10 mouse cellular contexts compared by ENCODE assay signal in genomic region chr4:141429847-141430246, GRCm38 (mm10). TPM values are rescaled to one million over a fixed set of nuclear protein-coding genes. Genes with fewer than 3 reads are reported as not detected.
A peak's percentile ranks its signal among the peaks of the same experiment; 100 is the strongest.
DNase-seq lines count a peak whose midpoint lies in the region; ATAC-seq lines count a peak whose summit lies in the region.
"Had no signal": no experiment of that assay in that cellular context is flagged by ENCODE, and none has a peak within 500 bp of the region (broad histone marks: within the 10 kb centered on the region; RNA-seq: fewer than 3 reads in every experiment).

No protein-coding gene starts in this region.

- H3K4me1 ChIP-seq in forebrain, embryonic 16.5 days (replicated peaks; ENCODE audit: control insufficient read depth, insufficient read depth, low read length), result peaks cover 12% of the 10 kb centered on the region

- H3K27ac ChIP-seq in forebrain, embryonic 16.5 days (ENCODE audit: low read length), result no peak overlapping the region
- H3K27ac ChIP-seq: neural tube, embryonic 12.5 days had no signal

- ATAC-seq in forebrain, embryonic 16.5 days, result no peak

- no peaks in the 10 kb centered on the region for H3K27me3 ChIP-seq in forebrain, embryonic 16.5 days (replicated peaks; ENCODE audit: control insufficient read depth, insufficient read depth, low read length)

- H3K9me3 ChIP-seq in forebrain, embryonic 16.5 days (ENCODE audit: control insufficient read depth, low read length), result no peaks in the 10 kb centered on the region
- H3K9me3 ChIP-seq: neural tube, embryonic 12.5 days had no signal

- no peak overlapping the region for H3K4me3 ChIP-seq in forebrain, embryonic 16.5 days (replicated peaks; ENCODE audit: low read length)
- H3K4me3 ChIP-seq: neural tube, embryonic 12.5 days had no signal

- H3K36me3 ChIP-seq in forebrain, embryonic 16.5 days (ENCODE audit: control insufficient read depth, insufficient read depth), result no peaks in the 10 kb centered on the region
- H3K36me3 ChIP-seq: neural tube, embryonic 12.5 days had no signal

- peak; percentile 59 to 73 for DNase-seq in adrenal gland, adult (ENCODE audit: inconsistent age in 2 of 2, low spot score in 1 of 2)
- DNase-seq in adrenal gland, postnatal 4 days (ENCODE audit: low spot score in 2 of 2), result no peak
- DNase-seq in layer of hippocampus, postnatal 10 days (ENCODE audit: low spot score in 2 of 2), result peak; percentile 34 to 39
- DNase-seq in layer of hippocampus, adult 9-10 months (ENCODE audit: low spot score), result no peak
- DNase-seq in adrenal gland, postnatal 25 days, result peak; percentile 61
- DNase-seq in kidney, postnatal 14 days, result peak; percentile 68
- DNase-seq in frontal cortex, postnatal 14 days (ENCODE audit: low spot score in 2 of 2), result no peak

- no peak overlapping the region for H3K9ac ChIP-seq in forebrain, embryonic 16.5 days (replicated peaks; ENCODE audit: low read depth, low read length)
- H3K9ac ChIP-seq: neural tube, embryonic 12.5 days had no signal

- H3K4me2 ChIP-seq in forebrain, embryonic 16.5 days (ENCODE audit: low read length), result no peak overlapping the region
- H3K4me2 ChIP-seq: neural tube, embryonic 12.5 days had no signal

- 51% methylated on average over 9 of the region's 9 CpGs for WGBS in forebrain, embryonic 16.5 days

RNA-seq across cellular contexts. Expression of gene Srarp, which starts 6.1 kb away (rescaled TPM):
- not detected for total RNA-seq in adrenal gland, postnatal 4 days (2021)
- total RNA-seq in layer of hippocampus, postnatal 10 days (2021), result 1 to 10 TPM; 2.9 to 3.4 TPM
- not detected in 2 replicates for total RNA-seq in adrenal gland, postnatal 25 days (2021)
- polyA plus RNA-seq in forebrain, embryonic 16.5 days (2015; fragmentation: Nextera tagmentation; extraction: Ambion mirVana), result not detected in 2 replicates
- total RNA-seq: common myeloid progenitor, adult 5-6 weeks had no signal
- polyA plus RNA-seq: neural tube, embryonic 12.5 days had no signal

RNA-seq across cellular contexts. Expression of gene Hspb7, which starts 9.3 kb away (rescaled TPM):
- 1 to 10 TPM; 2.9 to 9.6 TPM for total RNA-seq in adrenal gland, postnatal 4 days (2021)
- under 1 TPM; 0.11 to 0.16 TPM for total RNA-seq in layer of hippocampus, postnatal 10 days (2021)
- 0.33 TPM in 1 of 2 replicates, not detected in the other for total RNA-seq in adrenal gland, postnatal 25 days (2021)
- not detected in 2 replicates for polyA plus RNA-seq in forebrain, embryonic 16.5 days (2015; fragmentation: Nextera tagmentation; extraction: Ambion mirVana)
- total RNA-seq: common myeloid progenitor, adult 5-6 weeks had no signal
- polyA plus RNA-seq: neural tube, embryonic 12.5 days had no signal

RNA-seq across cellular contexts. Expression of gene Clcnkb, which starts 14.0 kb away (rescaled TPM):
- 10 to 100 TPM in 1 of 2 experiments, 1 to 10 TPM in 1; 1.0 to 24.8 TPM for total RNA-seq in adrenal gland, postnatal 4 days (2021)
- total RNA-seq in layer of hippocampus, postnatal 10 days (2021), result not detected
- total RNA-seq in adrenal gland, postnatal 25 days (2021), result not detected in 2 replicates
- 0.10 TPM in 1 of 2 replicates, not detected in the other for polyA plus RNA-seq in forebrain, embryonic 16.5 days (2015; fragmentation: Nextera tagmentation; extraction: Ambion mirVana)
- total RNA-seq: common myeloid progenitor, adult 5-6 weeks had no signal
- polyA plus RNA-seq: neural tube, embryonic 12.5 days had no signal

RNA-seq across cellular contexts. Expression of gene Zbtb17, which starts 14.6 kb away (rescaled TPM):
- 10 to 100 TPM; 21.6 to 24.9 TPM for total RNA-seq in adrenal gland, postnatal 4 days (2021)
- 10 to 100 TPM; 24.2 to 27.4 TPM for total RNA-seq in layer of hippocampus, postnatal 10 days (2021)
- total RNA-seq in adrenal gland, postnatal 25 days (2021), result 18.6 and 19.6 TPM in 2 replicates
- 62.0 and 64.2 TPM in 2 replicates for polyA plus RNA-seq in forebrain, embryonic 16.5 days (2015; fragmentation: Nextera tagmentation; extraction: Ambion mirVana)

RNA-seq across cellular contexts. Expression of gene Clcnka, which starts 31.3 kb away (rescaled TPM):
- total RNA-seq in adrenal gland, postnatal 4 days (2021), result 1 to 10 TPM in 1 of 2 experiments, not detected in 1; 2.3 TPM
- total RNA-seq in layer of hippocampus, postnatal 10 days (2021), result not detected
- not detected in 2 replicates for total RNA-seq in adrenal gland, postnatal 25 days (2021)
- polyA plus RNA-seq in forebrain, embryonic 16.5 days (2015; fragmentation: Nextera tagmentation; extraction: Ambion mirVana), result not detected in 2 replicates
- total RNA-seq: common myeloid progenitor, adult 5-6 weeks had no signal
- polyA plus RNA-seq: neural tube, embryonic 12.5 days had no signal

Comparison
In these comparisons a context has a peak if more than half of its experiments do, and no peak if none do; other contexts are left out.
1. DNase-seq: peak in adrenal gland, adult (2 of 2), layer of hippocampus, postnatal 10 days (2 of 2), adrenal gland, postnatal 25 days (single experiment) and kidney, postnatal 14 days (single experiment); none in adrenal gland, postnatal 4 days (0 of 2), layer of hippocampus, adult 9-10 months (single experiment) and frontal cortex, postnatal 14 days (0 of 2).